Mouse (Mus musculus) liver, embryonic 14.5 days (tissue): Measurements from ENCODE around the gene Fig4.

Experiments used
- CTCF ChIP-seq: IDR thresholded peaks from 2 replicates; pipeline ENCODE4 v1.5.1; 2016; ENCODE audit warnings: antibody characterized with exemption, low read depth, control low read depth
- EP300 ChIP-seq: IDR thresholded peaks from 2 replicates; pipeline ENCODE4 v1.6.1; 2016; ENCODE audit warnings: antibody characterized with exemption, low read depth

DNA sequence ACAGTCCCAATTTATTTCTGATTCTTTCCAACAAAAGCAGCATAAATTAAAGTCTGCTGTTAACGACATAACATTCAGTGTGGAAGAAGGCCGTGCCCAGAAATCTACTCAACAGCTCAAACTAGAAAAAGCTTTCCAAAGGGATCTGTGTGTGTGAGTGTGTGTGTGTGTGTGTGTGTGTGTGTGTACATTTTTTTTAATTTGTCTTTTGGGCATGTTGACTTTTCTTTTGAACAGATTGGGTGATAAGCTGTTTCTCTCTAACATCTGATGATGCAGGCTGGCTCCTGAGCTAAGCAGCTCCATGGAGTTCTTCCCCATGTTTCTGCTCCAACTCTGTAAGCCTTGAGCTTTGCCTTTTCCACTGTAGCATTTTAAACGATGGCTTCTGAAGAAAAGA lies 12.8 kb upstream of the Fig4 start:
- TF ChIP-seq EP300 (no peak), CTCF (no peak)
